Mouse (Mus musculus) gastrocnemius, adult 8-10 months (tissue): Measurements from ENCODE around the gene Hist3h2ba. TPM values are rescaled to one million over a fixed set of nuclear protein-coding genes. Genes with fewer than 3 reads are reported as not detected.
A peak's percentile ranks its signal among the peaks of the same experiment; 100 is the strongest.

Experiments used
- DNase-seq, 2 experiments: peaks; one replicate each; pipeline ENCODE4 v3.0.0; 2022; ENCODE audit warnings: low spot score in 2 of 2
- total RNA-seq, 4 experiments: library from RNA; stranded (reverse); gene quantifications; 2 replicates each; pipeline ENCODE4 v1.2.4; 2022

Gene Hist3h2ba
- total RNA-seq, 4 experiments from 2014 or later: 0.52 to 1.2 TPM; not detected in 2

- no peak for DNase-seq
These were observed 14.8 kb downstream of the Hist3h2ba start for GRCm38 (mm10) chr11:58963543-58963942.

DNA sequence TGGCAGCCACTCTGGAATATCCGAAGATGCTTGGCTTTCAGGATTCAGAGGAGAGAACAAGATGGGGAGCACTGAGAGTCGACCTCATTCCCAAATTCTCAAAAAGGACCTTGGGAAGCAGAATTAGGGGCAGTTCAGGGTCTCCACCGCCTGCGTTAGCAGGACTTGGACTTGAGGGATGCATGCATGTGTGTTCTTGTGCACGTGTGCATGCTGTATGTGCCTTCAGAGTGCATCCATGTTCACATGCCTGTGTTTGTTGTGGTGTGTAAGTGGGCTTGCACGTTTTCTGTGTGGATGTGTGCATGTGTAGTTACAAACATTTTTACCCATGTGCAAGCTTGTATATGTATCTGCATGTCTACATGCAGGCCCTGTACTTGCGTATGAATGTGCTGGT, 15.5 kb downstream of the Hist3h2ba start:
- no peak for DNase-seq

- DNase-seq: no peak
These were observed 16.5 kb downstream of the Hist3h2ba start for GRCm38 (mm10) chr11:58965001-58965760.

DNA sequence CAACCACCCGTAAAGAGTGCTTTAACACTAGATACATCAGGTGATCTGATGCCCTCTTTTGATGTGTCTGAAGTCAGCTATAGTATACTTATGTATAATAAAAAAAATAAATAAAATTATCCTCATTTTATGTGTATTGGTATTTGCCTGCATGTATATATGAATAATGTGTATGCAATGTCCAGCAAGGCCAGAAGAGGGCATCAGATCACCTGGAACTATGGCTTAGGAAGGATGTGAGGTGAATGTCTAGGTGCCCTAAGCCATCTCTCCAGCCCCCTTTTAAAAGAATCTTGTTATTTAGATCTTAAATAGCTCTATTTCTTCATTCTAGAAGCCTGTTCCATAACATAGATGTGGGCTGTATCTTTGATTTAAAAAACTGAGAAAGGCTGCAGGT, 18.6 kb downstream of the Hist3h2ba start:
- DNase-seq: no peak

DNA sequence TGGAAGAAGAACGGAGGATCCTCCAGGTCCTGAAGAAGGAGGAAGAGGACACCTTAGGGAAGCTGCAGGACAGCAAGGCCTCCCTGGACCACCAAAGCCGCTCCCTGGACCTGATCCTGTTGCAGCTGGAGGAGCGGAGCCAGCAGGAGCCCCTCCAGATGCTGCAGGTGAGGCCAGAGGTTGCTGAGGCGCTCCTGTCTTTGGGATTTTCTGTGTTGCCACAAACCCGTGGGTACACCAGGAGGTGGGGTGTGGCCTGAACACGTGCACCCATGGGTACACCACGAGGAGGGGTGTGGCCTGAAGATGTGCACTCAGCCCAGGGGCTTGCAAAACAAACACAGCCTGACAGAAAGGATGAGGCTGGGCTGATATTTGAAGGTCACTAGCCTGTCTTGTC, 19.8 kb downstream of the Hist3h2ba start:
- no peak for DNase-seq

DNA sequence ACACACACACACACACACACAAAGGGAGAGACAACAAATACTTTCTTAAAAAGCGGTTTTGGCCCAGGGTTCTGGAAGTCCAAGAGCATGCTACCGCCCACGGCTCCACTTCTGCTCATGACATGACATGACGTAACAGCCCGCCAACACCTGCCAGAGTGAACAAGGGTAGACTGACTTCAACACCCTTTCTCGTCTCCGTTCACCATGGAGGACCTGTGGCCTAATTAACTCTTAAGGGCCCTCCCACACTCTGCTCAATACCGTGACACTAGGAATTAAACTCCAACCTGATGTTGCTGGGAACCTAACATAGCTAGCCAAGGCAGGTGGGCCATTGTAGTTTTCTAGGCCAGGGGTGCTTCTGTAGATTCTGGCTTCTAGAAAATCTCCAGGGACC, 20.3 kb downstream of the Hist3h2ba start:
- DNase-seq: no peak

DNA sequence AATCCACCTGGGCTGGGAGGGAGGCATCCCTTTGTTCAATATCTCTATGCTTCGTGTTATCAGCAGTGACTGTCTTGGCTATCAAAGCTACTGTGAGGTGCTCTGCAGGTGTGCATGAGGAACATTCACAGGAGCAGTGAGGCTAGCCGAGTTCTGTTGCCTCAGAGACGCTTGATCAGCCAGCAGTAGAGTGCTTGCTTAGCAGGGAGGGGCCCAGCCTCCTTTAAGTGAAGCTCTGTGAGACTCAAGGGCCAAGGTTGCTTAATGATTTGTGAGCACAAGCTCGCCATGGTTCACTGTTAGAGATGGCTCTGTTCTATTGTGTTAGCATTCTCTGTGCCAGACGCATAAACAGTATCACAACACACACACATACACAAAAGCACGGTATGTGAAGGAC, 20.9 kb downstream of the Hist3h2ba start:
- DNase-seq: no peak

GRCm38 (mm10) chr11:58970831-58971530, 22.3 kb downstream of the Hist3h2ba start:
- no peak for DNase-seq

DNA sequence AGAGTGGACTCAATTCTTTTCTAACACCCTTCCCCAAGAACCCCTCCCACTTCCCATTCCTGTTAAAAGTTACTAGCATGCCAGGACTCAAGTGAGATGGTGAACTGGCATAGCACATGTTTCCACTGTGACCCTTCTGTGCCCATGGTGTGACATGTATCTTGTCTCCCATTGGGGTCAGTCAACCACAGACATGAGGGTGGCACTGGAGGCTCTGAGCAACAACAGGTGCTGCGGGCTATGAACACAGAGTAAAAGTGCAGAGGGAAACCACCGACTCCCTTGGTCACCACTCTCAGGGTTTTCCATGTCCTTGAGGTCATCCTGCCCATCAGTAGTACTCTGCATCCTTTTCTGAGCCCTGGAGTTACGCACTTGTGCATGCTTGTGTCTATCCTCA, 23.1 kb downstream of the Hist3h2ba start:
- no peak for DNase-seq

DNA sequence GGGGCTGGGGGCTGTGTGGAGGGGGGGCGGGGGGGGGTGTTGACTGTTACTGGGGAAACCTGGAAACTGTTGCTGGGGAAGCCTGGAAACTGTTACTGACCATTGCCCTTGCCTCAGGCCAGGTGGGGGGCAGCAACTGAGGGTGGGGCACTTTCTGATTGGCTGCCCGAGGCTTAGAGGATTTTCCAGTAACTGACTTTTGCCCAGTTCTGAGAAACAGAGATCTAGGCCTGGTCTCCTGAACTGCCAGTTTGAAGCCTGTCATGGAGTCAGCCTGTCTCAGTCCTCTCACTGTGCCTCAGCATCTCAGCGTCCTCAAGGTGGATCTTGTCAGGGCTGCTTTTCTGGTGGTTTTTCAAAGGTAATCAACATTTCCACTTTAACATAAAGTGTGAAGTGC, 25.7 kb downstream of the Hist3h2ba start:
- no peak for DNase-seq

- DNase-seq: peak in 1 of 2 experiments; percentile 2
These were observed 28.4 kb downstream of the Hist3h2ba start for GRCm38 (mm10) chr11:58977150-58977549.

GRCm38 (mm10) chr11:58977607-58978026, 28.9 kb downstream of the Hist3h2ba start:
- peak in 1 of 2 experiments; percentile 2 for DNase-seq

GRCm38 (mm10) chr11:58978027-58978705, 29.4 kb downstream of the Hist3h2ba start, which contains the start of gene Trim11:
Trim11 (plus strand) TSS chr11:58978093.
- DNase-seq: peak in 1 of 2 experiments; percentile 22

- DNase-seq: peak in 1 of 2 experiments; percentile 3
These were observed 29.9 kb downstream of the Hist3h2ba start for GRCm38 (mm10) chr11:58978706-58979030.

- DNase-seq: no peak
These were observed 30.5 kb downstream of the Hist3h2ba start for GRCm38 (mm10) chr11:58979183-58979582.

DNA sequence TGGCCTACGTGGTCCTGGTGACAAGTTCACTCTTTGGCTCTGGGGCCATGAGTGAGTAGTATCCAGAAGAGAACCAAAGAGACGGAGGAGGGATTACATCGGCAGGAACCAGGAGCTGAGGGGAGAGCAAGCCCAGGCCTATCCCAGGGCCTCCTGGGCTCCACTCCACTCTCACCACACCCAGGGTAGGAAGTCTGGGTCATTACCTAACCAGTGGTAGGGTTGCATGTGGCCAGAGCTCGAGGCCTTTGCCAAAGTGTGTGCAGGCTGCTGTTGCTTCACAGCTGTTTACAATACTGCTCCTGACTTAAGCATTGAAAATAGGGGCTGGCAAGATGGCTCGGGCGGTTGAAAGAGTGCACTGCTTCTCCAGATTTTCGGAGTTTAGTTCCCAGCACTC, 30.9 kb downstream of the Hist3h2ba start:
- DNase-seq: peak; percentile 20 to 51

DNA sequence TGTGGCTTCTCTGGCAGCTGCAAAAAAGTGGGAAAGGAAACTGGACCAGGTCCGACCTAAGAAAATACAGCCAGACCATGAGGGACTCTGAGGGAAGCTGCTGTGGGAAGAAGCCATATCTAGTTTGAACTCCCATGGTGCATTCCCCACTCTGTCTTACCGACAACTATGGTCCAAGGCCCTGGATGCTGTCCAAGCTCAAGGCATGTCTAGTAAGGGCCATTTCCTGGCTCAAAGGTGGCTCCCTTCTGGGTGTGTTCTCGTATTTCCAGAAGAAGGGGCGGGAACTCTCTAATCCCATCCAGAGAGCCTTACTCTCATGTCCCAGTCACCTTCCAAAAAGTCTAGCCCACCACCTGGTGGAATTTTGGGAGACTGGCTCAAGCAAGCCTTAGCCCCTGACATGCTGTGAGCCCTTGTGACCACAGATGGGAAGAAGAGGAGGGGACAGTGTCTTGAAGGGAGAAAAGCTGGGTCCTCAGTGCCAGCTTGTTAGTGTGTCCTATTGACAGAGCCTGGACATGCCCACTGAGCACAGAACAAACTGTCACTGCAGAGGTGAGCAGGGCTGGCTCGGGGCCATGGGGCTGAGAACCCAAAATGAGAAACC, 31.8 kb downstream of the Hist3h2ba start:
- no peak for DNase-seq

DNA sequence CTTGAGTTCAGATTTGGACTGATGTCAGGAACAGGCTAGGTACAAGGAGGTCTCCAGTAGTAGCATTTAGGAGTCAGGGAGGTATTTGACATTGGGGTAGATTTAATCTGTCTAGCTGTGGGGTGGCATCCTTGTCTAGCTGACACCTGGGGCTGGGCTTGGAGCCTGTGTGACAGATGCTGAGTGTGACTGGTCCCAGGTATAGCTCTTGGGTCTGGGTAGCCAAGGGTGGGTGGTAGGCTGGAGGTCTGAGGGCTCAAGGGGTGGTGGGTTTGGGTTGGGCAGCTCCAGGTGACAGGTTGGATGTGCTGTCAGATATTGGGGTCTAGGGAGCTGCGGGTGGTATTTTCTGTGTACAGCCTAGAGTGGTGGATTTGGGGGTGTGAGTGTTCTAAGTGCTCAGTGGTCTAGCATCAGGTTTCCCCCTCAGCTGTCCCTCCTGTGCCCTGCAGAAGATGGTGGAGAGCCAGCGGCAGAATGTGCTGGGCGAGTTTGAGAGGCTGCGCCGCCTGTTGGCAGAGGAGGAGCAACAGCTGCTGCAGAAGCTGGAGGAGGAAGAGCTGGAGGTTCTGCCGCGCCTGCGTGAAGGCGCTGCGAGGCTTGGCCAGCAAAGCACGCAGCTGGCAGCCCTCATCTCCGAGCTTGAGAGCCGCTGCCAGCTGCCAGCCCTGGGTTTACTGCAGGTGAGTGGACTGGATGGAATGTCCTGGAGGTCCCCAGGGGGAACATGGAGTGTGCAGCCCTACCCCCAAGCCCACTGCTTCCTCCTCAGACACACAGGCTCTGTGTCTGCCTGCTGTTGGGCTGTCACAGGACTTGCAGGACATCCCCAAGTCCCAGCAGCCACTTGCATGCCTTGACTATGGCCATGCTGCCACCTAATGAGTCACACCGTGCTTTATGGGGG, 33.1 kb downstream of the Hist3h2ba start:
- peak; percentile 74 to 86 for DNase-seq

- DNase-seq: no peak
These were observed 33.9 kb downstream of the Hist3h2ba start for GRCm38 (mm10) chr11:58982471-58983097.

GRCm38 (mm10) chr11:58983691-58984341, 35.1 kb downstream of the Hist3h2ba start:
- peak in 1 of 2 experiments; percentile 2 for DNase-seq
